Mouse (Mus musculus): ENCODE measurements at regions not wholly inside any gene's neighbourhood (a gene's known extent, or its start where the extent isn't known, plus 50 kb on each side); places are given as distances from the start of the nearest gene placed in this dataset.

GRCm38 (mm10) chr19:21991413-21991812, 147.4 kb upstream of the Trpm3 start:
- no peak overlapping the region for H3K4me3 ChIP-seq (ENCODE audit: low read depth, low read length)
- no peak overlapping the region for H3K27ac ChIP-seq (ENCODE audit: insufficient read depth, low read depth, low read length)
- no peaks in the 10 kb centered on the region for H3K4me1 ChIP-seq (ENCODE audit: control insufficient read depth, insufficient read depth, insufficient read length, low read length)
- TF ChIP-seq CTCF (IDR thresholded peaks at IDR 0.05; ENCODE audit: extremely low read depth, insufficient read length, insufficient replicate concordance, low read depth, low read length) = no peak
- no peak for TF ChIP-seq POLR2A (IDR thresholded peaks at IDR 0.05; ENCODE audit: low read depth, low read length)
- H3K27me3 ChIP-seq (ENCODE audit: control insufficient read depth, insufficient read depth, low read length) = no peaks in the 10 kb centered on the region
- no peaks in the 10 kb centered on the region for H3K36me3 ChIP-seq (ENCODE audit: control insufficient read depth, insufficient read depth, low read length)

- Histone ChIP-seq H3K4me1 (ENCODE audit: control insufficient read depth, insufficient read depth, insufficient read length, low read length) (no peaks in the 10 kb centered on the region), H3K4me3 (ENCODE audit: low read depth, low read length) (no peak overlapping the region), H3K27ac (ENCODE audit: insufficient read depth, low read depth, low read length) (no peak overlapping the region), H3K36me3 (ENCODE audit: control insufficient read depth, insufficient read depth, low read length) (no peaks in the 10 kb centered on the region), H3K27me3 (ENCODE audit: control insufficient read depth, insufficient read depth, low read length) (no peaks in the 10 kb centered on the region)
- WGBS = 87% methylated on average over 5 of the region's 5 CpGs
- TF ChIP-seq CTCF (IDR thresholded peaks at IDR 0.05; ENCODE audit: extremely low read depth, insufficient read length, insufficient replicate concordance, low read depth, low read length) = no peak
These were observed 139.2 kb upstream of the Trpm3 start for GRCm38 (mm10) chr19:21999621-22000020.

- Histone ChIP-seq H3K4me1 (ENCODE audit: control insufficient read depth, insufficient read depth, insufficient read length, low read length) (no peaks in the 10 kb centered on the region), H3K27ac (ENCODE audit: insufficient read depth, low read depth, low read length) (no peak overlapping the region), H3K27me3 (ENCODE audit: control insufficient read depth, insufficient read depth, low read length) (no peaks in the 10 kb centered on the region), H3K36me3 (ENCODE audit: control insufficient read depth, insufficient read depth, low read length) (no peaks in the 10 kb centered on the region), H3K4me3 (ENCODE audit: low read depth, low read length) (no peak overlapping the region)
- WGBS = 81% methylated on average over 13 of the region's 13 CpGs
- TF ChIP-seq CTCF (IDR thresholded peaks at IDR 0.05; ENCODE audit: extremely low read depth, insufficient read length, insufficient replicate concordance, low read depth, low read length) (no peak), POLR2A (IDR thresholded peaks at IDR 0.05; ENCODE audit: low read depth, low read length) (no peak)
These were observed 130.6 kb upstream of the Trpm3 start for GRCm38 (mm10) chr19:22008053-22008935.

- WGBS = 65% methylated on average over 5 of the region's 5 CpGs
- no peaks in the 10 kb centered on the region for H3K36me3 ChIP-seq (ENCODE audit: control insufficient read depth, insufficient read depth, low read length)
- no peaks in the 10 kb centered on the region for H3K27me3 ChIP-seq (ENCODE audit: control insufficient read depth, insufficient read depth, low read length)
- no peak overlapping the region for H3K27ac ChIP-seq (ENCODE audit: insufficient read depth, low read depth, low read length)
- no peaks in the 10 kb centered on the region for H3K4me1 ChIP-seq (ENCODE audit: control insufficient read depth, insufficient read depth, insufficient read length, low read length)
- no peak overlapping the region for H3K4me3 ChIP-seq (ENCODE audit: low read depth, low read length)
- TF ChIP-seq POLR2A (IDR thresholded peaks at IDR 0.05; ENCODE audit: low read depth, low read length) (no peak), CTCF (IDR thresholded peaks at IDR 0.05; ENCODE audit: extremely low read depth, insufficient read length, insufficient replicate concordance, low read depth, low read length) (no peak)
These were observed 128.6 kb upstream of the Trpm3 start for GRCm38 (mm10) chr19:22010239-22010638.

GRCm38 (mm10) chr19:22015854-22016610, 122.8 kb upstream of the Trpm3 start:
- no peaks in the 10 kb centered on the region for H3K4me1 ChIP-seq (ENCODE audit: control insufficient read depth, insufficient read depth, insufficient read length, low read length)
- no peaks in the 10 kb centered on the region for H3K36me3 ChIP-seq (ENCODE audit: control insufficient read depth, insufficient read depth, low read length)
- no peak overlapping the region for H3K4me3 ChIP-seq (ENCODE audit: low read depth, low read length)
- no peaks in the 10 kb centered on the region for H3K27me3 ChIP-seq (ENCODE audit: control insufficient read depth, insufficient read depth, low read length)
- 79% methylated on average over 3 of the region's 3 CpGs for WGBS
- TF ChIP-seq CTCF (IDR thresholded peaks at IDR 0.05; ENCODE audit: extremely low read depth, insufficient read length, insufficient replicate concordance, low read depth, low read length) (no peak), POLR2A (IDR thresholded peaks at IDR 0.05; ENCODE audit: low read depth, low read length) (no peak)
- no peak overlapping the region for H3K27ac ChIP-seq (ENCODE audit: insufficient read depth, low read depth, low read length)

- Histone ChIP-seq H3K27ac (ENCODE audit: insufficient read depth, low read depth, low read length) (no peak overlapping the region), H3K4me3 (ENCODE audit: low read depth, low read length) (no peak overlapping the region), H3K27me3 (ENCODE audit: control insufficient read depth, insufficient read depth, low read length) (no peaks in the 10 kb centered on the region), H3K4me1 (ENCODE audit: control insufficient read depth, insufficient read depth, insufficient read length, low read length) (no peaks in the 10 kb centered on the region), H3K36me3 (ENCODE audit: control insufficient read depth, insufficient read depth, low read length) (no peaks in the 10 kb centered on the region)
- WGBS = 72% methylated on average over 2 of the region's 2 CpGs
- TF ChIP-seq CTCF (IDR thresholded peaks at IDR 0.05; ENCODE audit: extremely low read depth, insufficient read length, insufficient replicate concordance, low read depth, low read length) (no peak), POLR2A (IDR thresholded peaks at IDR 0.05; ENCODE audit: low read depth, low read length) (no peak)
These were observed 121.4 kb upstream of the Trpm3 start for GRCm38 (mm10) chr19:22017425-22017824.

- Histone ChIP-seq H3K36me3 (ENCODE audit: control insufficient read depth, insufficient read depth, low read length) (no peaks in the 10 kb centered on the region), H3K4me3 (ENCODE audit: low read depth, low read length) (no peak overlapping the region), H3K4me1 (ENCODE audit: control insufficient read depth, insufficient read depth, insufficient read length, low read length) (no peaks in the 10 kb centered on the region), H3K27me3 (ENCODE audit: control insufficient read depth, insufficient read depth, low read length) (no peaks in the 10 kb centered on the region), H3K27ac (ENCODE audit: insufficient read depth, low read depth, low read length) (no peak overlapping the region)
- TF ChIP-seq CTCF (IDR thresholded peaks at IDR 0.05; ENCODE audit: extremely low read depth, insufficient read length, insufficient replicate concordance, low read depth, low read length) (no peak), POLR2A (IDR thresholded peaks at IDR 0.05; ENCODE audit: low read depth, low read length) (no peak)
These were observed 111.3 kb upstream of the Trpm3 start for GRCm38 (mm10) chr19:22027577-22027976.

Data from small intestine, adult 2 months (tissue).